ENCODE assay signal across 8 mouse cellular contexts in genomic region chr14:104465483-104466235, GRCm38 (mm10). TPM values are rescaled to one million over a fixed set of nuclear protein-coding genes. Genes with fewer than 3 reads are reported as not detected.
A peak's percentile ranks its signal among the peaks of the same experiment; 100 is the strongest.
DNase-seq lines count a peak whose midpoint lies in the region; ATAC-seq and TF ChIP-seq lines count a peak whose summit lies in the region.

No protein-coding gene starts in this region.

- no peak for ATAC-seq in G1E (ENCODE audit: extremely low read depth, insufficient number of reproducible peaks, low FRiP score, poor library complexity, severe bottlenecking)
- peak; percentile 60 for ATAC-seq in granulocyte monocyte progenitor cell, adult 5-6 weeks (replicated peaks; ENCODE audit: poor library complexity, severe bottlenecking)
- no peak for ATAC-seq in liver, embryonic 11.5 days (replicated peaks; ENCODE audit: low FRiP score)

- DNase-seq in gastrocnemius, adult 2 months: peak; percentile 37
- no peak for DNase-seq in gastrocnemius, adult 18-20 months (ENCODE audit: low spot score)
- DNase-seq in G1E (ENCODE audit: low spot score): no peak
- no peak for DNase-seq in liver, embryonic 11.5 days (ENCODE audit: low spot score)
- DNase-seq in cerebellum, adult 9-11 months: no peak
- no peak for DNase-seq in left cerebral cortex, adult 2 months (ENCODE audit: extremely low spot score in 1 of 2, low spot score in 2 of 2)

- H3K36me3 ChIP-seq in G1E (replicated peaks): peaks cover 22% of the 10 kb centered on the region
- no peaks in the 10 kb centered on the region for H3K36me3 ChIP-seq in liver, embryonic 11.5 days (ENCODE audit: control insufficient read depth, insufficient read depth, low read length)

- no peak overlapping the region for H3K27ac ChIP-seq in gastrocnemius, adult 2 months
- H3K27ac ChIP-seq in liver, embryonic 11.5 days (ENCODE audit: low read depth, low read length): no peak overlapping the region
- H3K27ac ChIP-seq in olfactory bulb, adult 2 months (ENCODE audit: insufficient read depth, low read depth, low read length): no peak overlapping the region
- no peak overlapping the region for H3K27ac ChIP-seq in left cerebral cortex, adult 2 months

- TF ChIP-seq POLR2A in olfactory bulb, adult 2 months (IDR thresholded peaks at IDR 0.05; ENCODE audit: insufficient read depth, low read depth, low read length): no peak

- H3K4me3 ChIP-seq in gastrocnemius, adult 2 months: peak overlapping the region; percentile 64
- peak overlapping the region; percentile 75 for H3K4me3 ChIP-seq in G1E (ENCODE audit: low read depth, low read length)
- H3K4me3 ChIP-seq in liver, embryonic 11.5 days (ENCODE audit: low read depth, low read length): peak overlapping the region; percentile 32
- H3K4me3 ChIP-seq in olfactory bulb, adult 2 months (ENCODE audit: insufficient read depth, low read depth, low read length): peak overlapping the region; percentile 16
- H3K4me3 ChIP-seq in left cerebral cortex, adult 2 months: no peak overlapping the region

- no peak for TF ChIP-seq CTCF in gastrocnemius, adult 2 months (IDR thresholded peaks at IDR 0.05)
- no peak for TF ChIP-seq CTCF in G1E (IDR thresholded peaks at IDR 0.05; ENCODE audit: low read depth, low read length)
- no peak for TF ChIP-seq CTCF in olfactory bulb, adult 2 months (IDR thresholded peaks at IDR 0.05; ENCODE audit: insufficient read depth, low read depth, low read length)
- TF ChIP-seq CTCF in left cerebral cortex, adult 2 months (IDR thresholded peaks at IDR 0.05): no peak

- H3K9me3 ChIP-seq in G1E (replicated peaks): peaks cover 6% of the 10 kb centered on the region
- H3K9me3 ChIP-seq in liver, embryonic 11.5 days (ENCODE audit: control insufficient read depth, low read length): no peaks in the 10 kb centered on the region

- 2% methylated on average over 63 of the region's 64 CpGs for WGBS in liver, embryonic 11.5 days
- WGBS in olfactory bulb, adult 2 months: 2% methylated on average over 64 of the region's 64 CpGs

- peak overlapping the region; percentile 52 for H3K4me2 ChIP-seq in liver, embryonic 11.5 days

- H3K4me1 ChIP-seq in G1E (ENCODE audit: insufficient read depth, low read depth, low read length): peaks cover 48% of the 10 kb centered on the region
- peaks cover 4% of the 10 kb centered on the region for H3K4me1 ChIP-seq in liver, embryonic 11.5 days (replicated peaks; ENCODE audit: control insufficient read depth, insufficient read depth, low read length)
- H3K4me1 ChIP-seq in olfactory bulb, adult 2 months (ENCODE audit: control insufficient read depth, insufficient read depth, low read length): peaks cover 20% of the 10 kb centered on the region

- H3K9ac ChIP-seq in liver, embryonic 11.5 days (ENCODE audit: low read depth, low read length): no peak overlapping the region

- peaks cover 6% of the 10 kb centered on the region for H3K27me3 ChIP-seq in G1E (ENCODE audit: insufficient read depth, low read length)
- H3K27me3 ChIP-seq in liver, embryonic 11.5 days (replicated peaks; ENCODE audit: control insufficient read depth, insufficient read depth, low read length): peaks cover 92% of the 10 kb centered on the region

- intact Hi-C loops in gastrocnemius, adult 2 months (cut with DNase I): loop anchor here (2.0 kb wide), 1 partner anchor 57 kb away; the partner anchor contains the start of gene Rnf219
- intact Hi-C loops in left cerebral cortex, adult 2 months (cut with DNase I): no loop called here

RNA-seq across cellular contexts. Expression of gene Pou4f1, which starts 2.1 kb away (rescaled TPM):
- 1 to 10 TPM; 1.0 to 2.0 TPM for total RNA-seq in gastrocnemius, adult 2 months (2021)
- total RNA-seq in gastrocnemius, adult 18-20 months (2021): 1 to 10 TPM; 1.3 to 1.4 TPM
- total RNA-seq in G1E (2014; fragmentation: Nextera tagmentation) (23.9 and 39.9 TPM in 2 replicates), G1E (2017) (15.0 and 23.3 TPM in 2 replicates)
- 13.6 and 16.5 TPM in 2 replicates for polyA plus RNA-seq in G1E (2012)
- 0.64 and 1.4 TPM in 2 replicates for total RNA-seq in granulocyte monocyte progenitor cell, adult 5-6 weeks (2014; fragmentation: Nextera tagmentation)
- total RNA-seq in granulocyte monocyte progenitor cell, adult 5-6 weeks (2017): 0.52 TPM in 1 of 2 replicates, not detected in the other
- polyA plus RNA-seq in liver, embryonic 11.5 days (2014; fragmentation: Nextera tagmentation; extraction: Ambion mirVana): 0.23 and 0.40 TPM in 2 replicates
- not detected in 2 replicates for polyA plus RNA-seq in olfactory bulb, adult 2 months (2012; ENCODE audit: insufficient read depth, insufficient read length, low replicate concordance, missing spikeins)
- total RNA-seq in left cerebral cortex, adult 2 months (2021): not detected

RNA-seq across cellular contexts. Expression of gene Rnf219, which starts 56.8 kb away (rescaled TPM):
- 1 to 10 TPM; 2.1 to 3.9 TPM for total RNA-seq in gastrocnemius, adult 2 months (2021)
- 1 to 10 TPM; 2.5 to 2.7 TPM for total RNA-seq in gastrocnemius, adult 18-20 months (2021)
- total RNA-seq in G1E (2014; fragmentation: Nextera tagmentation) (44.5 and 51.2 TPM in 2 replicates), G1E (2017) (49.7 and 57.9 TPM in 2 replicates)
- polyA plus RNA-seq in G1E (2012): 1.7 and 3.7 TPM in 2 replicates
- 18.5 and 21.2 TPM in 2 replicates for total RNA-seq in granulocyte monocyte progenitor cell, adult 5-6 weeks (2014; fragmentation: Nextera tagmentation)
- 31.6 and 40.7 TPM in 2 replicates for total RNA-seq in granulocyte monocyte progenitor cell, adult 5-6 weeks (2017)
- polyA plus RNA-seq in liver, embryonic 11.5 days (2014; fragmentation: Nextera tagmentation; extraction: Ambion mirVana): 19.0 and 20.0 TPM in 2 replicates
- polyA plus RNA-seq in olfactory bulb, adult 2 months (2012; ENCODE audit: insufficient read depth, insufficient read length, low replicate concordance, missing spikeins): not detected in 2 replicates
- total RNA-seq in left cerebral cortex, adult 2 months (2021): 10 to 100 TPM; 16.8 to 18.3 TPM

Comparison
In these comparisons a context has a peak if more than half of its experiments do, and no peak if none do; other contexts are left out.
1. RNA of gene Pou4f1, which starts 2.1 kb away (total RNA-seq): 15.0 to 39.9 TPM in G1E; 1.0 to 2.0 TPM in gastrocnemius, adult 2 months, 1.3 to 1.4 TPM in gastrocnemius, adult 18-20 months, 0.52 to 1.4 TPM in granulocyte monocyte progenitor cell, adult 5-6 weeks and not detected in left cerebral cortex, adult 2 months; every median in the first group is over 4 times any median in the second.